Mouse (Mus musculus) MEL (cell line): ENCODE data around the gene Rnf114. TPM values are rescaled to one million over a fixed set of nuclear protein-coding genes. Genes with fewer than 3 reads are reported as not detected.

ENCODE experiments used
- DNase-seq: peaks from one replicate; pipeline ENCODE4 v3.0.0; 2011; ENCODE audit warnings: low read depth, low spot score
- H3K27ac ChIP-seq: 2 replicates; pipeline ENCODE4 v1.5.1; 2012; ENCODE audit warnings: low read depth, mild to moderate bottlenecking, control low read depth, low read length, moderate library complexity; ENCODE audit not compliant: control insufficient read depth
- H3K27me3 ChIP-seq, 2 experiments: fragments of 150-350 bp in 1 of 2; sonication (generic) in 1 of 2; 2 replicates each; pipeline ENCODE4 v1.6.1; 2012; ENCODE audit warnings: low read length in 2 of 2, mild to moderate bottlenecking in 2 of 2, improper control_type of control experiment in 1 of 2, moderate library complexity in 1 of 2; ENCODE audit not compliant: insufficient read depth in 2 of 2, control insufficient read depth in 1 of 2
- H3K36me3 ChIP-seq, 2 experiments: 2 replicates each; pipeline ENCODE4 v1.6.1; 2012 to 2014; ENCODE audit warnings: low read length in 2 of 2, improper control_type of control experiment in 1 of 2, inconsistent platforms in 1 of 2, mild to moderate bottlenecking in 1 of 2; ENCODE audit not compliant: insufficient read depth in 2 of 2, control insufficient read depth in 1 of 2
- H3K4me1 ChIP-seq, 2 experiments: fragments of 150-350 bp in 1 of 2; sonication (generic) in 1 of 2; 2 replicates each; pipeline ENCODE4 v1.6.1; 2012; ENCODE audit warnings: low read length in 2 of 2, improper control_type of control experiment in 1 of 2, mild to moderate bottlenecking in 1 of 2; ENCODE audit not compliant: insufficient read depth in 2 of 2, control insufficient read depth in 1 of 2
- H3K4me3 ChIP-seq, 2 experiments: fragments of 150-350 bp in 1 of 2; sonication (generic) in 1 of 2; 2 replicates each; pipeline ENCODE4 v1.5.1; 2012; ENCODE audit warnings: low read depth in 2 of 2, low read length in 2 of 2, mild to moderate bottlenecking in 2 of 2, moderate library complexity in 2 of 2, control low read depth in 1 of 2, improper control_type of control experiment in 1 of 2; ENCODE audit not compliant: control insufficient read depth in 1 of 2, insufficient read depth in 1 of 2
- H3K79me2 ChIP-seq: 2 replicates; pipeline ENCODE4 v1.6.1; 2012; ENCODE audit warnings: mild to moderate bottlenecking, low read length, moderate library complexity; ENCODE audit not compliant: control insufficient read depth, poor library complexity, insufficient read depth
- H3K9ac ChIP-seq: 2 replicates; pipeline ENCODE4 v1.6.1; 2012; ENCODE audit warnings: low read depth, mild to moderate bottlenecking, control low read depth, low read length, moderate library complexity; ENCODE audit not compliant: control insufficient read depth, poor library complexity, severe bottlenecking
- H3K9me3 ChIP-seq: fragments of 150-350 bp; sonication (generic); replicated peaks from 2 replicates; pipeline ENCODE4 v1.6.1; 2012; ENCODE audit warnings: mild to moderate bottlenecking, low read length, improper control_type of control experiment, moderate library complexity; ENCODE audit not compliant: insufficient read depth
- BHLHE40 ChIP-seq: IDR thresholded peaks from 2 replicates; pipeline ENCODE4 v1.6.1; 2012; ENCODE audit warnings: low read depth, mild to moderate bottlenecking, inconsistent platforms, low read length, improper control_type of control experiment, borderline replicate concordance
- CHD1 ChIP-seq: IDR thresholded peaks from 2 replicates; pipeline ENCODE4 v1.6.1; 2012; ENCODE audit warnings: low read depth, mild to moderate bottlenecking, inconsistent platforms, low read length, improper control_type of control experiment
- CTCF ChIP-seq, 3 experiments: IDR thresholded peaks in 2 of 3; conservative IDR thresholded peaks in 1 of 3; 2 replicates each; pipeline ENCODE4 v1.5.1; 2011 to 2012; ENCODE audit warnings: low read length in 3 of 3, low read depth in 2 of 3, mild to moderate bottlenecking in 2 of 3, improper control_type of control experiment in 1 of 3, inconsistent platforms in 1 of 3, mixed read lengths in 1 of 3, moderate library complexity in 1 of 3; ENCODE audit not compliant: control insufficient read depth in 1 of 3, insufficient read depth in 1 of 3, poor library complexity in 1 of 3, severe bottlenecking in 1 of 3
- ELF1 ChIP-seq: IDR thresholded peaks from 2 replicates; pipeline ENCODE4 v1.6.1; 2014; ENCODE audit warnings: low read depth, mild to moderate bottlenecking, inconsistent platforms, low read length, improper control_type of control experiment, moderate library complexity
- GATA1 ChIP-seq: IDR thresholded peaks from 2 replicates; pipeline ENCODE4 v1.6.1; 2011; ENCODE audit warnings: low read depth, low read length, improper control_type of control experiment
- HCFC1 ChIP-seq: IDR thresholded peaks from 2 replicates; pipeline ENCODE4 v1.6.1; 2012; ENCODE audit warnings: low read depth, mild to moderate bottlenecking, inconsistent platforms, low read length, improper control_type of control experiment, moderate library complexity
- JUND ChIP-seq: IDR thresholded peaks from 2 replicates; pipeline ENCODE4 v1.6.1; 2011; ENCODE audit warnings: low read depth, mild to moderate bottlenecking, improper control_type of control experiment, low read length
- KAT2A ChIP-seq: conservative IDR thresholded peaks from 2 replicates; pipeline ENCODE4 v1.6.1; 2012; ENCODE audit warnings: low read depth, low read length, improper control_type of control experiment, inconsistent platforms
- MAX ChIP-seq: IDR thresholded peaks from 2 replicates; pipeline ENCODE4 v1.6.1; 2011; ENCODE audit warnings: low read length, improper control_type of control experiment
- NELFE ChIP-seq: IDR thresholded peaks from 2 replicates; pipeline ENCODE4 v1.6.1; 2011; ENCODE audit warnings: low read depth, low read length, improper control_type of control experiment
- NRF1 ChIP-seq: IDR thresholded peaks from 2 replicates; pipeline ENCODE4 v1.6.1; 2014; ENCODE audit warnings: low read depth, mild to moderate bottlenecking, inconsistent platforms, low read length, improper control_type of control experiment, moderate library complexity; ENCODE audit not compliant: poor library complexity, insufficient read depth, severe bottlenecking
- POLR2A ChIP-seq, 2 experiments: IDR thresholded peaks; 2 replicates each; pipeline ENCODE4 v1.6.1; 2011 to 2012; ENCODE audit warnings: low read length in 2 of 2, mild to moderate bottlenecking in 2 of 2, control low read depth in 1 of 2, improper control_type of control experiment in 1 of 2, low read depth in 1 of 2, moderate library complexity in 1 of 2; ENCODE audit not compliant: control insufficient read depth in 1 of 2, insufficient read depth in 1 of 2, poor library complexity in 1 of 2
- POLR2AphosphoS5 ChIP-seq: IDR thresholded peaks from 2 replicates; pipeline ENCODE4 v1.6.1; 2012; ENCODE audit warnings: low read depth, borderline replicate concordance, mild to moderate bottlenecking, inconsistent platforms, low read length, moderate library complexity, mixed read lengths
- RAD21 ChIP-seq: IDR thresholded peaks from 2 replicates; pipeline ENCODE4 v1.6.1; 2011; ENCODE audit warnings: mild to moderate bottlenecking, low read depth, low read length, improper control_type of control experiment
- RCOR1 ChIP-seq: IDR thresholded peaks from 2 replicates; pipeline ENCODE4 v1.6.1; 2012; ENCODE audit warnings: low read depth, mild to moderate bottlenecking, inconsistent platforms, low read length, improper control_type of control experiment
- SMC3 ChIP-seq: IDR thresholded peaks from 2 replicates; pipeline ENCODE4 v1.6.1; 2011; ENCODE audit warnings: low read depth, low read length, improper control_type of control experiment
- TBP ChIP-seq: IDR thresholded peaks from 2 replicates; pipeline ENCODE4 v1.8.0; 2011; ENCODE audit warnings: low read depth, low read length, improper control_type of control experiment
- TCF12 ChIP-seq: IDR thresholded peaks from 2 replicates; pipeline ENCODE4 v1.6.1; 2014; ENCODE audit warnings: low read depth, mild to moderate bottlenecking, inconsistent platforms, low read length, improper control_type of control experiment, moderate library complexity
- UBTF ChIP-seq: IDR thresholded peaks from 2 replicates; pipeline ENCODE4 v1.6.1; 2012; ENCODE audit warnings: low read depth, mild to moderate bottlenecking, inconsistent platforms, low read length, improper control_type of control experiment, moderate library complexity, borderline replicate concordance; ENCODE audit not compliant: insufficient read depth
- USF1 ChIP-seq: IDR thresholded peaks from 2 replicates; pipeline ENCODE4 v1.6.1; 2014; ENCODE audit warnings: low read depth, mild to moderate bottlenecking, inconsistent platforms, low read length, improper control_type of control experiment, moderate library complexity
- ZC3H11A ChIP-seq: IDR thresholded peaks from 2 replicates; pipeline ENCODE4 v1.6.1; 2012; ENCODE audit warnings: low read depth, mild to moderate bottlenecking, inconsistent platforms, low read length, improper control_type of control experiment
- ZKSCAN1 ChIP-seq: IDR thresholded peaks from 2 replicates; pipeline ENCODE4 v1.6.1; 2012; ENCODE audit warnings: low read depth, mild to moderate bottlenecking, inconsistent platforms, low read length, improper control_type of control experiment, moderate library complexity
- polyA plus RNA-seq, 2 experiments: library from polyadenylated mRNA; stranded (reverse) in 1 of 2; unstranded in 1 of 2; fragments of >175 nt in 1 of 2; fragments of >200 nt in 1 of 2; gene quantifications; 2 replicates each; pipeline versions ENCODE4 v1.2.1 to v1.2.4; 2012; ENCODE audit warnings: low replicate concordance in 2 of 2, low read depth in 1 of 2; ENCODE audit not compliant: insufficient read length in 2 of 2, insufficient read depth in 1 of 2, missing spikeins in 1 of 2
- total RNA-seq: library from RNA; depleted of rRNA; stranded (reverse); fragments of 300-350 nt; gene quantifications from 2 replicates; pipeline ENCODE4 v1.2.3, GENCODE M21; 2012

Gene Rnf114
- total and polyA plus RNA-seq, 3 experiments = 44.0 to 49.2 TPM; not detected in 1

DNA sequence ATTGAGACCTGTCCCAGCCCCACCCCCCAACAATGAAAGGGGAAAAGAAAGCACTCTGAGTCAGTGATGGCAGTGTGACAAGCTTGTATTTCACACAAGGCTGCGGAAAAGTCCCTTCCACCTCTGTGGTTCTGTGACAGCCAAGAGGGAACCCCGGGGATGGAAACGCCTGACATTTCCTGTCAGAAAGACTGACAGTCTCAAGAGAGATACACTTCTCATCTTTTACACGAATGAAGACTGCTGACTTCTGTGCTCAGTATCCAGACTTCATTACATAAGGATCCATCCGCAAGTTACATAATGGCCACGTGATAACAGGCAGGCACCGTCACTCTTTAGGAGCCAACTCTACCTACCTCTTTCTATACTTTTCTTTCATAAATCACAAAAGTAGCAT, 4.0 kb downstream of the Rnf114 start:
- TF ChIP-seq ELF1 (no peak), POLR2AphosphoS5 (no peak), RAD21 (no peak), TBP (no peak), GATA1 (no peak), NRF1 (no peak), MAX (no peak), HCFC1 (no peak), CTCF (IDR thresholded peaks at IDR 0.05 in 2 of 3, conservative IDR thresholded peaks at IDR 0.05 in 1 of 3; ENCODE audit: control insufficient read depth in 1 of 3, insufficient read depth in 1 of 3, low read depth in 2 of 3, low read length in 3 of 3, poor library complexity in 1 of 3, severe bottlenecking in 1 of 3) (no peak), POLR2A (IDR thresholded peaks at IDR 0.05; ENCODE audit: control insufficient read depth in 1 of 2, insufficient read depth in 1 of 2, low read depth in 1 of 2, low read length in 2 of 2, poor library complexity in 1 of 2) (no peak), CHD1 (no peak), ZKSCAN1 (no peak), JUND (no peak), KAT2A (no peak), ZC3H11A (no peak)
- Histone ChIP-seq H3K36me3 (peaks cover 0 to 6% of the 10 kb centered on the region in 2 experiments; a peak in 1 of 4 replicates), H3K9me3 (no peaks in the 10 kb centered on the region), H3K27me3 (no peaks in the 10 kb centered on the region), H3K9ac (no peak overlapping the region), H3K4me3 (no peak overlapping the region), H3K4me1 (peaks cover 3 to 6% of the 10 kb centered on the region in 2 experiments; a peak in 1 of 4 replicates), H3K27ac (no peak overlapping the region), H3K79me2 (peaks cover 12% of the 10 kb centered on the region)
- no peak for DNase-seq

DNA sequence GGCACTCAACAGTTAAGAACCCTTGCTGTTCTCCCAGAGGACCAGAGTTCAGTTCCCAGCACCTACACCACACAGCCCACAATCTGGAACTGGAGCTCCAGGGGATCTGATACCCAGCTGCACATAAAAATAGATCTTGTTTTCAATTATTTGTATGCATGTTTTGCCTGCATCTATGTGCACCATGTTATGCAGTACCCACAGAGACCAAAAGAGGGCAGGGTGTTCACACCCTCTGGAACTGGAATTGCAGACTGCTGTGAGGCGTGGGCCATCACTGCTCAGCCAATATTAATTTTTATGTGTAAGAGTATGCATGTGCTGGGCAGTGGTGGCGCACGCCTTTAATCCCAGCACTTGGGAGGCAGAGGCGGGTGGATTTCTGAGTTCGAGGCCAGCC, 4.8 kb downstream of the Rnf114 start:
- no peaks in the 10 kb centered on the region for H3K9me3 ChIP-seq
- peak; percentile 71 for DNase-seq
- 0 out of 4 replicates have a peak, but pooled peaks cover 0 to 3% of the 10 kb centered on the region in 2 experiments for H3K36me3 ChIP-seq
- H3K4me1 ChIP-seq = peaks cover 0 to 4% of the 10 kb centered on the region in 2 experiments; a peak in 1 of 4 replicates
- H3K27ac ChIP-seq = no peak overlapping the region
- H3K9ac ChIP-seq = no peak overlapping the region
- H3K79me2 ChIP-seq = peaks cover 4% of the 10 kb centered on the region
- H3K4me3 ChIP-seq = no peak overlapping the region
- no peaks in the 10 kb centered on the region for H3K27me3 ChIP-seq
- TF ChIP-seq UBTF (no peak), NELFE (no peak), POLR2A (IDR thresholded peaks at IDR 0.05; ENCODE audit: control insufficient read depth in 1 of 2, insufficient read depth in 1 of 2, low read depth in 1 of 2, low read length in 2 of 2, poor library complexity in 1 of 2) (no peak), TCF12 (no peak), CTCF (IDR thresholded peaks at IDR 0.05 in 2 of 3, conservative IDR thresholded peaks at IDR 0.05 in 1 of 3; ENCODE audit: control insufficient read depth in 1 of 3, insufficient read depth in 1 of 3, low read depth in 2 of 3, low read length in 3 of 3, poor library complexity in 1 of 3, severe bottlenecking in 1 of 3) (peak; percentile 47 to 76 (median 76); a peak in 5 of 6 replicates), USF1 (no peak), RAD21 (peak; percentile 66), TBP (no peak), RCOR1 (no peak), SMC3 (peak; percentile 62), BHLHE40 (no peak), ZC3H11A (peak; percentile 51)
